Mouse (Mus musculus) C2C12 (cell line): ENCODE results near the gene Gart. TPM values are rescaled to one million over a fixed set of nuclear protein-coding genes. Genes with fewer than 3 reads are reported as not detected.

Experiments used
- H3K27me3 ChIP-seq: one replicate; pipeline ENCODE4 v1.6.1; 2011; ENCODE audit not compliant: control insufficient read depth, insufficient read depth, insufficient read length
- H3K36me3 ChIP-seq: one replicate; pipeline ENCODE4 v1.6.1; 2011; ENCODE audit not compliant: control insufficient read depth, insufficient read depth
- H3K4me3 ChIP-seq: one replicate; pipeline ENCODE4 v1.5.1; 2011; ENCODE audit warnings: mild to moderate bottlenecking, control low read depth; ENCODE audit not compliant: poor library complexity, insufficient read depth, severe bottlenecking
- H3K79me2 ChIP-seq: one replicate; pipeline ENCODE4 v1.6.1; 2011; ENCODE audit not compliant: control insufficient read depth, insufficient read depth
- H3K79me3 ChIP-seq: one replicate; pipeline ENCODE4 v1.6.1; 2011; ENCODE audit warnings: low read depth, control low read depth
- H3ac ChIP-seq: one replicate; pipeline ENCODE3; 2011; ENCODE audit warnings: low read depth; ENCODE audit not compliant: control insufficient read depth, insufficient read length
- CEBPB ChIP-seq: IDR thresholded peaks from one replicate; pipeline ENCODE4 v1.6.1; 2011; ENCODE audit warnings: low read depth, mild to moderate bottlenecking, control low read depth, moderate library complexity
- CTCF ChIP-seq: IDR thresholded peaks from one replicate; pipeline ENCODE4 v1.5.1; 2011; ENCODE audit not compliant: control insufficient read depth, insufficient read depth, insufficient read length
- FOSL1 ChIP-seq: IDR thresholded peaks from one replicate; pipeline ENCODE4 v1.8.0; 2011; ENCODE audit warnings: mild to moderate bottlenecking, low read length; ENCODE audit not compliant: poor library complexity, insufficient read depth, severe bottlenecking
- MAX ChIP-seq: IDR thresholded peaks from one replicate; pipeline ENCODE4 v1.6.1; 2011; ENCODE audit warnings: mild to moderate bottlenecking, control low read depth
- MYOD1 ChIP-seq: IDR thresholded peaks from one replicate; pipeline ENCODE4 v1.6.1; 2011; ENCODE audit warnings: low read depth; ENCODE audit not compliant: control insufficient read depth, insufficient read length
- MYOG ChIP-seq: IDR thresholded peaks from one replicate; pipeline ENCODE4 v1.6.1; 2011; ENCODE audit not compliant: control insufficient read depth, insufficient read length; ENCODE audit errors: extremely low read depth
- long read RNA-seq, 2 experiments: library from polyadenylated mRNA; unstranded; transcript quantifications; one replicate each; pipeline ENCODE4 v2.0.0; 2019 to 2020
- polyA plus RNA-seq: library from polyadenylated mRNA; unstranded; fragments of >200 nt; fragmentation: generic; extraction: Trizol; gene quantifications from one replicate; pipeline ENCODE4 v1.2.1, GENCODE M21; 2012; ENCODE audit warnings: missing spikeins

Gart gene
- polyA plus RNA-seq = 131 TPM
- long read RNA-seq, experiment 1, transcript Gart-204 (11 exons, 1,852 nt) = minor isoform, 5 of 41 reads
- long read RNA-seq, experiment 1, transcript Gart-202 (11 exons, 1,865 nt) = major isoform, 12 of 41 reads
- long read RNA-seq, experiment 1, transcript Gart-201 (22 exons, 3,518 nt) = minor isoform, 5 of 41 reads
- long read RNA-seq, experiment 1, transcript Gart-209 (22 exons, 3,276 nt) = minor isoform, 6 of 41 reads
- long read RNA-seq, experiment 1, partial matches to known transcripts = 7 of 41 reads
- long read RNA-seq, experiment 1, other reads (novel, unspliced or antisense) = 5 of 41 reads
- long read RNA-seq, experiment 2, transcript Gart-204 (11 exons, 1,852 nt) = minor isoform, 48 of 904 reads
- long read RNA-seq, experiment 2, transcript Gart-201 (22 exons, 3,518 nt) = major isoform, 417 of 904 reads
- long read RNA-seq, experiment 2, transcript Gart-202 (11 exons, 1,865 nt) = minor isoform, 74 of 904 reads
- long read RNA-seq, experiment 2, transcript Gart-209 (22 exons, 3,276 nt) = minor isoform, 239 of 904 reads
- long read RNA-seq, experiment 2, partial matches to known transcripts = 52 of 904 reads
- long read RNA-seq, experiment 2, other reads (novel, unspliced or antisense) = 74 of 904 reads

DNA sequence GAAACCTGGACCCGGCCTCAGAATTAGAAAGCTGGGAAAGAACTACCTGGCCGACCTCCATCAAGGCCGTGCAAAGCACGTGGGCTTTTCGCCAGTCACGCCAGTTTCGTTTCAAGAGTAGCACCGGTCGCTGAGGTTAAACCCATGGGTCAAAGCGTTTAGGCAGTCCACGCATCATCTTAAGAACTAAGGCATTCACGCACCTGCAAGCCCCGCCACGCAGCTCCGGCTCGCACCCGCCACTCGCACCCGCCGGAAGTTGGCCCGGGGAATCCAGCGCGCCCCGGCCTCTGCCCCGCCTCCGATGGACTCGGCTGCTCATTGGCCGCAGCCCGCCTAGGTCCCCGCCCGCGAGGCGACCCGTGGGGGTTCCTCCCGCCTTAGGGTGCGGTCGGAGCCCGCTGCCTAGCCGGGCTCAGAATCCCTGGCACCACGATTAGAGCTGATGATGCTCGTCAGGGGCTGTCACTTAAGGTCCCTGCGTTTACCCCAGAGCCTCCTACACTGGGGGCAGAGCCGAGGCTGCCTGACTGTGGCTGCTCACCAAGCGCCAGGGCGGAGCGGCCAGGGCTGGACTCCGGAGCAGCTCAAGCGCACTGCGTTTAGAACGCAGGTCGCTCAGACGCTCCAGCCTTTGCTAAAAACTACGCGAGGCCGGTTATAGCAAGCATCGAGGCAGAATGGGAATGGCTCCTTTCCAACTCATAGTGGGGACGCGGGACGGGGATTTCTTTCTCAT, at the start of gene Gart:
Gene Gart (minus strand): TSS at position 272 of the 739 bp plus-strand sequence.
- Histone ChIP-seq H3ac (peak within 1 kb of the TSS; percentile 70), H3K4me3 (peak within 1 kb of the TSS; percentile 67), H3K36me3 (peaks cover 29% of the 10 kb centered on the region), H3K79me3 (peaks cover 75% of the 10 kb centered on the region), H3K27me3 (no peaks in the 10 kb centered on the region), H3K79me2 (peaks cover 89% of the 10 kb centered on the region)
- TF ChIP-seq CEBPB (no peak), MAX (peak; percentile 68)

- TF ChIP-seq MYOD1 = no peak
Observed at GRCm38 (mm10) chr16:91695108-91695755, 48.5 kb upstream of the Gart start.

GRCm38 (mm10) chr16:91694455-91695084, 47.8 kb upstream of the Gart start:
- no peaks in the 10 kb centered on the region for H3K79me2 ChIP-seq
- no peak overlapping the region for H3K4me3 ChIP-seq
- H3K79me3 ChIP-seq = no peaks in the 10 kb centered on the region
- no peaks in the 10 kb centered on the region for H3K27me3 ChIP-seq
- peaks cover 15% of the 10 kb centered on the region for H3K36me3 ChIP-seq
- no peak overlapping the region for H3ac ChIP-seq
- TF ChIP-seq CTCF (peak; percentile 88), MYOD1 (no peak)

More at GRCm38 (mm10) chr16:91695108-91695755, 48.5 kb upstream of the Gart start:
- Histone ChIP-seq H3K36me3 (peaks cover 18% of the 10 kb centered on the region), H3K4me3 (no peak overlapping the region), H3K79me2 (no peaks in the 10 kb centered on the region), H3K79me3 (no peaks in the 10 kb centered on the region), H3ac (no peak overlapping the region), H3K27me3 (no peaks in the 10 kb centered on the region)

- TF ChIP-seq MYOG (no peak), CEBPB (no peak), MAX (no peak), CTCF (no peak), FOSL1 (no peak), MYOD1 (no peak)
- H3K27me3 ChIP-seq = no peaks in the 10 kb centered on the region
- H3ac ChIP-seq = peak overlapping the region; percentile 37
- peak overlapping the region; percentile 14 for H3K4me3 ChIP-seq
- H3K79me2 ChIP-seq = peaks cover 14% of the 10 kb centered on the region
- peaks cover 2% of the 10 kb centered on the region for H3K79me3 ChIP-seq
- peaks cover 14% of the 10 kb centered on the region for H3K36me3 ChIP-seq
Observed at GRCm38 (mm10) chr16:91689791-91690190, 43.0 kb upstream of the Gart start.

DNA sequence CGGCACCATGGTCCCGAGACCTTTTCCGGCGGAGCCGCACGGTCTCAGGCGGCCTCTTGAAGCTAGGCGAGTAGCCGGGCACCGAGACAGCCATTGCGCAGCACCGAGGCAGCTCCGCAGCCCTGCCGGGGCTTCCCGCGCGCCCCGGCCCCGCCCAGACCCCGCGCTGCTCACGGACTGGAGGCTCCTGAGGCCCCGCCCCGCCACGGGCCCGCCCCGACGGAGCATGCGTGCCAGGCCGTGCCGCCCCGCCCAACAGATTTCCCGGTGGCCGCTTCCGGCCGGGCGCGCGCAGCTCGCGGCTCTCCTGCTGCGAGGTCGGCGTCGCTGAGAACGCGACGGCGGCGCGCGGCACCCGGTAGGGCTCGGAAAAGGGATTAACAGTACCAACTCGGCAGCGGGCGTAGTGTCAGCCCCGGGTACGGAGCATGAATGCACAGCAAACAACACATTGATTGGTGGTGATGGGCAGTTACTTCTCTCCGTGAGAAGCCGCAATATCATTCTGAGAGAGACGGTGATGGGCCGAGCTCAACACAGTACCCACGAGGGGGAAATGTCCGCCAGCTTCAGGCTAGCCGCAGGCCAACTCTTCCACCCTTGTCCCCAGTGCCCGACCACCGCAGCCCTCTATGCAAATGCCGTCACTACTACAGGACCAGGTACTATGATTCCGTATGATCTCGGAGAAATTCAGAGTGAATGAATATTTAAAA, 42.0 kb upstream of the Gart start, which contains the start of gene Donson:
Gene Donson (minus strand): TSS at position 152 of the 716 bp plus-strand sequence.
- Histone ChIP-seq H3K79me3 (peaks cover 2% of the 10 kb centered on the region), H3K36me3 (peaks cover 15% of the 10 kb centered on the region), H3K27me3 (no peaks in the 10 kb centered on the region), H3K79me2 (peaks cover 14% of the 10 kb centered on the region), H3ac (peak within 1 kb of the TSS; percentile 92), H3K4me3 (peak within 1 kb of the TSS; percentile 68)
- TF ChIP-seq FOSL1 (no peak), MAX (peak; percentile 49)
